Mouse (Mus musculus) G1E (cell line): Measurements from ENCODE around the gene P2rx5.

Source experiments
- CTCF ChIP-seq: IDR thresholded peaks from 2 replicates; pipeline ENCODE4 v1.5.1; 2012; ENCODE audit warnings: low read depth, low read length, inconsistent platforms, mixed read lengths
- GATA1 ChIP-seq: IDR thresholded peaks from 2 replicates; pipeline ENCODE4 v1.6.1; 2012; ENCODE audit warnings: borderline replicate concordance, low read length, inconsistent platforms, mixed read lengths
- TAL1 ChIP-seq: conservative IDR thresholded peaks from 2 replicates; pipeline ENCODE4 v1.6.1; 2012; ENCODE audit warnings: low read depth, low read length, inconsistent platforms, mixed read lengths

GRCm38 (mm10) chr11:73177895-73178294 lies 17.7 kb downstream of the P2rx5 start:
- TF ChIP-seq GATA1 (no peak), CTCF (no peak), TAL1 (no peak)
